Mouse (Mus musculus) thymus, postnatal 14 days (tissue): ENCODE data around the gene Ngp.

ENCODE experiments used
- DNase-seq: peaks from one replicate; pipeline ENCODE4 v3.0.0; 2021

Ngp gene

GRCm38 (mm10) chr9:110440049-110440448, 20.5 kb downstream of the Ngp start:
- DNase-seq, result no peak

- no peak for DNase-seq
Observed at GRCm38 (mm10) chr9:110440559-110440958, 21.0 kb downstream of the Ngp start.

GRCm38 (mm10) chr9:110448356-110448755, 28.8 kb downstream of the Ngp start:
- DNase-seq, result no peak

GRCm38 (mm10) chr9:110448857-110449617, 29.5 kb downstream of the Ngp start:
- peak; percentile 76 for DNase-seq

- DNase-seq, result no peak
Observed at GRCm38 (mm10) chr9:110452523-110452922, 33.0 kb downstream of the Ngp start.

- no peak for DNase-seq
Observed at GRCm38 (mm10) chr9:110457926-110458325, 38.4 kb downstream of the Ngp start.

- DNase-seq, result no peak
Observed at GRCm38 (mm10) chr9:110459145-110459727, 39.7 kb downstream of the Ngp start.

- DNase-seq, result peak; percentile 59
Observed at GRCm38 (mm10) chr9:110460884-110461815, 41.6 kb downstream of the Ngp start.

GRCm38 (mm10) chr9:110462321-110462720, 42.8 kb downstream of the Ngp start:
- DNase-seq, result peak; percentile 14

- DNase-seq, result no peak
Observed at GRCm38 (mm10) chr9:110463983-110464591, 44.5 kb downstream of the Ngp start.

- DNase-seq, result no peak
Observed at GRCm38 (mm10) chr9:110465336-110465735, 45.8 kb downstream of the Ngp start.

GRCm38 (mm10) chr9:110466179-110466578, 46.6 kb downstream of the Ngp start:
- DNase-seq, result peak; percentile 61
